In the genomic region with DNA sequence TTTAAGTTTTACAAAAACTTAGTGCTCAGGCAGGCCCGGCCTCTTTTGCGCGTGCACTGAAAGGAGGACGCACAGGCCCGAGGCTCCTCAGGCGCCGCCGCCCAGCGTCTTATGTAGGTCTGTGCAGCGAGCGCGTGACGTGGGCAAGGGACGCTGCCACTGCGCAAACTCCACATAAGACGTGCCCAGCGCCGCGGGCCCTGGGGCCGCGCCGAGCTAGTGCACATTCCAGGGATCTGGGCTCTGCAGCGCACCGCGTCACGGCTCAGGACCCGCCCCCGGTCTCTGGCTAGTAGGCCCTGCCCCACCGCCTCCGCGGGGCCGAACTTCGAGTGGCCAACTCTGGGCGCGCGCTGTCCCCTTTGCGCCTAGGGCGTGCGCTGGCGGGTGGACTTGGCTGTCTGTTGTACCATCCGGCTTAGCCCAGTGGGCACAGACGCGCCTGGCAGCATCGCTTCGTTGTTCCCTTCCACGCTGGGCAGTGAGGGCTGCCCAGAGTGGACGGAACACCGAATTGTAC, we compare ENCODE assay signal across 7 mouse cellular contexts. TPM values are rescaled to one million over a fixed set of nuclear protein-coding genes. Genes with fewer than 3 reads are reported as not detected.
DNase-seq lines count a peak whose midpoint lies in the region; ATAC-seq and TF ChIP-seq lines count a peak whose summit lies in the region.

No protein-coding gene starts in this region.

- no peak; the same call in none of the 2 replicates for TF ChIP-seq POLR2A in small intestine, adult 2 months (IDR thresholded peaks at IDR 0.05; ENCODE audit: low read depth, low read length)

- peak; percentile 99 for DNase-seq in adrenal gland, adult 8-10 months
- peak; percentile 95 for DNase-seq in embryo, embryonic 9.5 days (ENCODE audit: extremely low spot score)
- DNase-seq in gastrocnemius, postnatal 4 days (ENCODE audit: low spot score in 2 of 2): peak; percentile 95 to 99
- DNase-seq in left cerebral cortex, postnatal 4 days: peak; percentile 98

- peaks cover 4% of the 10 kb centered on the region for H3K36me3 ChIP-seq in intestine, embryonic 16.5 days (ENCODE audit: control insufficient read depth, insufficient read depth, low read length)
- 0 out of 2 replicates have a peak, but pooled peaks cover 6% of the 10 kb centered on the region for H3K36me3 ChIP-seq in midbrain, embryonic 12.5 days
- H3K36me3 ChIP-seq in small intestine, adult 2 months (ENCODE audit: control insufficient read depth, insufficient read depth, low read length): peaks cover 23% of the 10 kb centered on the region

- intact Hi-C loops in left cerebral cortex, postnatal 4 days (cut with DNase I): loop anchor here (5.0 to 10.0 kb wide), 4 partner anchors 57 to 328 kb away; no protein-coding TSS in a partner anchor

- TF ChIP-seq CTCF in small intestine, adult 2 months (IDR thresholded peaks at IDR 0.05; ENCODE audit: extremely low read depth, insufficient read length, insufficient replicate concordance, low read depth, low read length): no peak

- under 1% methylated on average over 48 of the region's 48 CpGs for WGBS in intestine, embryonic 16.5 days
- under 1% methylated on average over 48 of the region's 48 CpGs for WGBS in midbrain, embryonic 12.5 days
- under 1% methylated on average over 48 of the region's 48 CpGs for WGBS in small intestine, adult 2 months

- peak overlapping the region; percentile 63 for H3K4me2 ChIP-seq in intestine, embryonic 16.5 days (ENCODE audit: low read depth, low read length)
- peak overlapping the region; percentile 72 for H3K4me2 ChIP-seq in midbrain, embryonic 12.5 days (replicated peaks)

- no peaks in the 10 kb centered on the region for H3K9me3 ChIP-seq in intestine, embryonic 16.5 days (ENCODE audit: control insufficient read depth, low read length)
- H3K9me3 ChIP-seq in midbrain, embryonic 12.5 days: no peaks in the 10 kb centered on the region

- H3K27me3 ChIP-seq in intestine, embryonic 16.5 days (replicated peaks; ENCODE audit: control insufficient read depth, insufficient read depth, low read length): no peaks in the 10 kb centered on the region
- no peaks in the 10 kb centered on the region; the same call in 1 of the 2 replicates for H3K27me3 ChIP-seq in midbrain, embryonic 12.5 days
- no peaks in the 10 kb centered on the region for H3K27me3 ChIP-seq in small intestine, adult 2 months (ENCODE audit: control insufficient read depth, insufficient read depth, low read length)

- H3K9ac ChIP-seq in intestine, embryonic 16.5 days (ENCODE audit: low read depth, low read length): peak overlapping the region; percentile 100
- H3K9ac ChIP-seq in midbrain, embryonic 12.5 days (replicated peaks): peak overlapping the region; percentile 91

- peaks cover 34% of the 10 kb centered on the region for H3K4me1 ChIP-seq in intestine, embryonic 16.5 days (ENCODE audit: control insufficient read depth, insufficient read depth, low read length)
- H3K4me1 ChIP-seq in midbrain, embryonic 12.5 days: peaks cover 58% of the 10 kb centered on the region
- H3K4me1 ChIP-seq in small intestine, adult 2 months (ENCODE audit: control insufficient read depth, insufficient read depth, insufficient read length, low read length): peaks cover 12% of the 10 kb centered on the region

- H3K27ac ChIP-seq in intestine, embryonic 16.5 days (ENCODE audit: low read length): peak overlapping the region; percentile 99
- peak overlapping the region; percentile 96 for H3K27ac ChIP-seq in midbrain, embryonic 12.5 days (replicated peaks)
- H3K27ac ChIP-seq in small intestine, adult 2 months (ENCODE audit: insufficient read depth, low read depth, low read length): peak overlapping the region; percentile 99

- ATAC-seq in intestine, embryonic 16.5 days: peak; percentile 87
- peak; percentile 87 for ATAC-seq in midbrain, embryonic 12.5 days (ENCODE audit: low FRiP score, low read depth)

- peak overlapping the region; percentile 100 for H3K4me3 ChIP-seq in intestine, embryonic 16.5 days (ENCODE audit: low read length)
- H3K4me3 ChIP-seq in midbrain, embryonic 12.5 days: peak overlapping the region; percentile 98
- H3K4me3 ChIP-seq in small intestine, adult 2 months (ENCODE audit: low read depth, low read length): peak overlapping the region; percentile 63

RNA-seq across cellular contexts. Expression of a gene that starts 0.8 kb away (rescaled TPM):
- total RNA-seq in adrenal gland, adult 8-10 months (2022): 100 to 1,000 TPM in 2 of 4 experiments, 10 to 100 TPM in 2; 74.4 to 129 (median 98.9) TPM
- 10 to 100 TPM; 71.8 to 76.1 TPM for total RNA-seq in gastrocnemius, postnatal 4 days (2021)
- 11.5 and 11.9 TPM in 2 replicates for polyA plus RNA-seq in intestine, embryonic 16.5 days (2015; fragmentation: Nextera tagmentation; extraction: Ambion mirVana)
- total RNA-seq in left cerebral cortex, postnatal 4 days (2021): 10 to 100 TPM; 52.6 to 53.0 TPM
- 7.5 and 7.7 TPM in 2 replicates for polyA plus RNA-seq in midbrain, embryonic 12.5 days (2016; fragmentation: Nextera tagmentation; extraction: Ambion mirVana)
- 50.5 and 91.6 TPM in 2 replicates for polyA plus RNA-seq in small intestine, adult 2 months (2012; rRNA removed)

Comparison
In these comparisons a context has a peak if more than half of its experiments do, and no peak if none do; other contexts are left out.
1. Peak in every context shown above with its lines: DNase-seq, ATAC-seq, H3K4me3 ChIP-seq and H3K27ac ChIP-seq.